Mouse (Mus musculus): ENCODE measurements around the gene Itgb4. TPM values are rescaled to one million over a fixed set of nuclear protein-coding genes. Genes with fewer than 3 reads are reported as not detected.
A peak's percentile ranks its signal among the peaks of the same experiment; 100 is the strongest.

Itgb4 gene
- total and polyA plus RNA-seq, 2 experiments from 2014 or later = 0.93 to 1.1 TPM

DNA sequence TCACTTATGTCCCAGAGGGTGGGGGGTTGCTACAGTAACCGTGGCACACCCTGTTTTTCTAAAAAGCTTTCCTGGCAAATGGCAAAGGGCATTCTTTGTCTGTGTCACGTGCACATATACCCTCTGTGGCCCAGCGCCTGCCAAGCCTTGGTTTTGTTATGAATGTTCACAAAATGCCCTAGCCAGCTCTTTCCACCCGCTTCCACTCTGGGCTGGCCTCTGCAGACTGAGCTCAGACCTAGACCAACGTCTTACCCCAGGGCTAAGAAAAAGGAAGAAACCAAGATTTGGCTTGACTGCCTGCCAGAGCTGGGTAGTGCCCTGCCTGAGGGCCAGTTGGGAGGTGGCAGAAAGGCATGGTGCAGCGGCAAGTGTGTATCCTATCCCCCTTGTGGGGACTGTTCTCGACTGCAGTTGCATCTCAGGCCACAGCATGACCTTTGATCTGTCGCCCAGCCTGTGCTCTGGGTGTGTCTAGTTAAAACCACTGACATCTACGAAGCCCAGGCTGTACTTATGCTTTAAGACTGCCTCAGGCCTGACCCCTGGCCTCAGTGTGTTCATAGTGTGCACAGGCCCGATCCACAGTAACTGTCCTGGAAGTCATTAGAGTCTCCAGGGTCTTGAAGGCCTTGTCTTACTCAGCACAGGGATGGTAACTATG is 19.2 kb upstream of the Itgb4 start:
- no peak overlapping the region for H3K4me3 ChIP-seq (ENCODE audit: low read depth, low read length)
- TF ChIP-seq CTCF (IDR thresholded peaks at IDR 0.05; ENCODE audit: low read depth) = no peak
- H3K27ac ChIP-seq (ENCODE audit: low read depth, low read length) = no peak overlapping the region; the same call in 1 of the 2 replicates
- WGBS = 51% methylated on average over 10 of the region's 10 CpGs
- peaks cover 55% of the 10 kb centered on the region for H3K36me3 ChIP-seq (ENCODE audit: insufficient read depth)
- ATAC-seq = peak; percentile 50; the same call in 1 of the 2 replicates
- DNase-seq = no peak
- H3K27me3 ChIP-seq (ENCODE audit: insufficient read depth, low read length) = no peaks in the 10 kb centered on the region
- H3K9ac ChIP-seq = no peak overlapping the region
- H3K4me2 ChIP-seq (ENCODE audit: low read depth) = no peak overlapping the region
- no peaks in the 10 kb centered on the region for H3K4me1 ChIP-seq (ENCODE audit: insufficient read depth)
- H3K9me3 ChIP-seq (ENCODE audit: low read length) = no peaks in the 10 kb centered on the region

DNA sequence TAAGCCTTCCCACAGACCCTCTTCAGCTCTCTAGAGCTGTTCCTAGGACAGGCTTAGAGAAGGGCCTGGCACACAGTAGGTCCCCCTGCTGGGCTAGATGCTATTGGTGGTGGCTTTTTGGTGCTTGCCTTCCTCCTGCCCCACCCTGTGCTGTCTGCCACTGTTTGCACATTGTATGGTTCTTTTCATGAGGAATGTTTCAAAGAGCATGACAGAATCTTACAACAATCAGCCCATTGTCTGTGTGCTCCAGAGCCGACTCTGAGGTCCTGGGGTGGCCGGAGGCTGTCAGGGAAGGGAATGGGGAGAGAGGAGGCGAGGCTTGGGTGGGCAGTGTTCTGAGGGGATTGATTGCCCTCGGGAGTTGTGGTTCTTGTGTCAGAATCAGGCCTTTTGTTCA is 18.1 kb upstream of the Itgb4 start:
- Histone ChIP-seq H3K9me3 (ENCODE audit: low read length) (no peaks in the 10 kb centered on the region), H3K27me3 (ENCODE audit: insufficient read depth, low read length) (no peaks in the 10 kb centered on the region), H3K4me2 (ENCODE audit: low read depth) (no peak overlapping the region), H3K9ac (no peak overlapping the region), H3K27ac (ENCODE audit: low read depth, low read length) (no peak overlapping the region), H3K36me3 (ENCODE audit: insufficient read depth) (peaks cover 61% of the 10 kb centered on the region), H3K4me1 (ENCODE audit: insufficient read depth) (no peaks in the 10 kb centered on the region), H3K4me3 (ENCODE audit: low read depth, low read length) (no peak overlapping the region)
- peak; percentile 42 for ATAC-seq
- TF ChIP-seq CTCF (IDR thresholded peaks at IDR 0.05; ENCODE audit: low read depth) = no peak
- 16% methylated on average over 4 of the region's 4 CpGs for WGBS
- no peak for DNase-seq

DNA sequence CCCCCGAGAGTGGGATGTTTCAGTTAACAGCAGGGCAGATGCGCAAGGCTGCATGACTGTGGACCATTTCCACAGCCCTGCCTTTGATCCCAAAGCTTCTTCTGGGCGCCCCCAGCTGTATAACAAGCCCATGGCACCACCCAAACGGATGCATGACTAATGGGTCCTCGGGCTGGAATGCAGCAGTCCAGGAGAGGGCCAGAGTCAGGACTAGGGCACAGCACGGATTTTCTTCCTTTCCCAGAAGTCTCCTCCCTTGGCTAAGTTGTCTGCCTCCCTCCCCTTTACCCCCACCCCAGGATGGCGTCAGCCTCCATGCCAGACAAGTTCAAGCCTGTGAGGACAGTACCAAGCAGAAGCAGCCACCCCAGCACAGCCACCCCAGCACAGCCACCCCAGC is 16.5 kb upstream of the Itgb4 start:
- ATAC-seq = no peak
- WGBS = 85% methylated on average over 7 of the region's 7 CpGs
- Histone ChIP-seq H3K4me3 (ENCODE audit: low read depth, low read length) (no peak overlapping the region), H3K9me3 (ENCODE audit: low read length) (no peaks in the 10 kb centered on the region), H3K9ac (no peak overlapping the region), H3K36me3 (ENCODE audit: insufficient read depth) (peaks cover 66% of the 10 kb centered on the region), H3K27me3 (ENCODE audit: insufficient read depth, low read length) (no peaks in the 10 kb centered on the region), H3K27ac (ENCODE audit: low read depth, low read length) (no peak overlapping the region), H3K4me2 (ENCODE audit: low read depth) (no peak overlapping the region), H3K4me1 (ENCODE audit: insufficient read depth) (no peaks in the 10 kb centered on the region)
- no peak for TF ChIP-seq CTCF (IDR thresholded peaks at IDR 0.05; ENCODE audit: low read depth)
- DNase-seq = no peak

DNA sequence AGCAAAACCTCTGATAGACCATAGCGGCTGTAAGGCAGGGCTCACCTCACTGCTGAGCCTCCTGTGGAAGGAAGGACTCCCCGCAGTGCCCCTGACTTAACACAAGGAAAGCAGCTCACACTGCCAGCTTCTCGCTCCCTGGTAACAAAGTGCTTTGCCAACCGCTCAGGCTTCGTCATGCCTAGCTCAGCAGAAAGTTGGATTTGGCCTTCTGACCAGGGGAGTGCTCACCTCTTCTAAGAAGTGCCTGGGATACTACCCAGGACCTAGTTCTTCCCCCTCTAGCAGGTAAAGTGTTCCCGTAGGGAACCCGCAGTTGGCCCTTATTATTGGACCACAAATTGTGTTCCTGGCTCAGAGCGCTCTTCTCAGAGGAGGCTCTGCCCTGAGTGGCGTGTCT is 15.5 kb upstream of the Itgb4 start:
- no peak for TF ChIP-seq CTCF (IDR thresholded peaks at IDR 0.05; ENCODE audit: low read depth)
- no peak for ATAC-seq

DNA sequence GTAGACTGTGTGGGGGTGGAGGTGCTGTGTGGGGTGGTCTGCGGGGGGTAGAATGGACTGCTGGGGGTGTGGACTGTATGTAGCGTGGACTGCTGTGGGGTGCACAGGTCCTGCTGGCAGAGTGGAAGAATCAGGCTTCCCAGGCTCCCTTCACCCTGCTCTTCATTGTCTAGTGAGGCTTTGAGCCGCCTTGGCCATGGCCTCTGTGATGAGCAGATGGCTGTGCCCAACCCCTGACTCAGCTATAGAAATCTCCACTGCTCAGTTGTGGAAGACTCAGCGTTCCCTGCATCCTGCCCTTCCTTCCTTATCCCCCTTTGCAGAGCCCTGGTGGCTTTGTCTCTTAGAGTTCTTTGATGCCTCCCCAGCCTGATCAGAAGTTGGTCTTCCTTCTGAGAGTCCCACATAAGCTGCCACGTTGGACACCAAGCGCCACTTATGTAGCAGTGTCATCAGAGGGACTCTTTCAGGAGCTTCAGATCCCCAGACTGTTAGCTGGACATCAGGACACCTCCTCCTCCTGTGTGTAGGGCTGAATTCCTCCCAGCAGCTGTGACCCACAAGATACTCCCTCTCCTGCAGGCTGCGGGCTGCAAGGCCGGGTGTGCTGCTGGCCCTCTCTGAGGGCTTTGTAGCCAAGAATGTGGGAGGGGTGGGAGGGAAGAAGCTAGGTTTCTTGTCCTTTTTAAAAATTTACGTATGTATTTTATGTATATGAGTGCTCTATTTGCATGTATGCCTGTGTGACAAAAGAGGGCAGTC is 11.7 kb upstream of the Itgb4 start:
- no peaks in the 10 kb centered on the region for H3K4me1 ChIP-seq (ENCODE audit: insufficient read depth)
- no peak for TF ChIP-seq CTCF (IDR thresholded peaks at IDR 0.05; ENCODE audit: low read depth)
- H3K4me3 ChIP-seq (ENCODE audit: low read depth, low read length) = no peak overlapping the region
- no peak for ATAC-seq
- H3K9me3 ChIP-seq (ENCODE audit: low read length) = no peaks in the 10 kb centered on the region
- H3K36me3 ChIP-seq (ENCODE audit: insufficient read depth) = peaks cover 82% of the 10 kb centered on the region
- DNase-seq = no peak
- H3K9ac ChIP-seq = no peak overlapping the region
- no peak overlapping the region for H3K27ac ChIP-seq (ENCODE audit: low read depth, low read length)
- H3K4me2 ChIP-seq (ENCODE audit: low read depth) = no peak overlapping the region
- no peaks in the 10 kb centered on the region for H3K27me3 ChIP-seq (ENCODE audit: insufficient read depth, low read length)
- WGBS = 87% methylated on average over 9 of the region's 9 CpGs

More for the DNA sequence above, 15.5 kb upstream of the Itgb4 start:
- H3K4me3 ChIP-seq (ENCODE audit: low read depth, low read length) = no peak overlapping the region
- H3K9me3 ChIP-seq (ENCODE audit: low read length) = no peaks in the 10 kb centered on the region
- H3K9ac ChIP-seq = no peak overlapping the region
- H3K4me1 ChIP-seq (ENCODE audit: insufficient read depth) = no peaks in the 10 kb centered on the region
- WGBS = 94% methylated on average over 9 of the region's 9 CpGs
- no peak overlapping the region for H3K27ac ChIP-seq (ENCODE audit: low read depth, low read length)
- H3K27me3 ChIP-seq (ENCODE audit: insufficient read depth, low read length) = no peaks in the 10 kb centered on the region
- peaks cover 68% of the 10 kb centered on the region for H3K36me3 ChIP-seq (ENCODE audit: insufficient read depth)
- DNase-seq = no peak
- no peak overlapping the region for H3K4me2 ChIP-seq (ENCODE audit: low read depth)

DNA sequence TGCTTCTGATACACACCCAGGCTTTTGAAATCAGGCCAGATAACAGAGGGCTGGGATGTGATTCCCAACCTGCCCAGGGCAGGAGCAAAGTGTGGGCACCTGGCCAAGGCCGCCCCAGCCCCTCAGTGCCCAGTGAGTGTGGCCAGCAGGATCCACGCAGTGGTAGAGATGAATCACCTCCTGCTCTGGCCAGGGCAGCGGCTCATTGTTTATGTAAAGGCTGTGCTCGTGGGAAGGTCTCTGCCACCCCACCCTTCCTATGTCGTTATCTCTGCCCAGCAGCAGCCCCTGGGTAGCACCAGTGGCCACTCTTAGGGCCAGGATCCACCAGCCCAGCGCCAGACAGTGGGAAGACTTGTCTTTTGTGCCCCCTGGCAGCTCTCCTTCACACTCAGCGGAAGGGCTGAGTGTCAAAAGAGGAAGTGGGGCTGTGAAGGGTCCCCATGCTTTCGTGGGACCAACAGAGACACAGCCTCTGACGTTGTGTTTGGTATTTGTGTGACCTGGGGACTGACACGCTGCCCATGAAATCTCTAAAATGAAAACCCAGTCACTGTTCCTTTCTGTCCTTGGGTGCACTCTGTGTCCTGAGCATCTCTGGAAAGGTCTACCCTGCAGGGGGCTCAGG is 9.4 kb upstream of the Itgb4 start:
- no peak for TF ChIP-seq CTCF (IDR thresholded peaks at IDR 0.05; ENCODE audit: low read depth)
- Histone ChIP-seq H3K9ac (no peak overlapping the region), H3K36me3 (ENCODE audit: insufficient read depth) (peaks cover 70% of the 10 kb centered on the region), H3K27ac (ENCODE audit: low read depth, low read length) (no peak overlapping the region), H3K4me1 (ENCODE audit: insufficient read depth) (no peaks in the 10 kb centered on the region), H3K4me3 (ENCODE audit: low read depth, low read length) (no peak overlapping the region), H3K27me3 (ENCODE audit: insufficient read depth, low read length) (no peaks in the 10 kb centered on the region), H3K4me2 (ENCODE audit: low read depth) (no peak overlapping the region), H3K9me3 (ENCODE audit: low read length) (no peaks in the 10 kb centered on the region)
- ATAC-seq (no peak), DNase-seq (no peak)
- 85% methylated on average over 10 of the region's 10 CpGs for WGBS

Data from forebrain, postnatal 0 days (tissue).